Comparison of ENCODE assay signal across 16 mouse cellular contexts in genomic region chr8:106055038-106055437, GRCm38 (mm10). TPM values are rescaled to one million over a fixed set of nuclear protein-coding genes. Genes with fewer than 3 reads are reported as not detected.
DNase-seq lines count a peak whose midpoint lies in the region; ATAC-seq and TF ChIP-seq lines count a peak whose summit lies in the region.
"Had no signal": no experiment of that assay in that cellular context is flagged by ENCODE, and none has a peak within 500 bp of the region (broad histone marks: within the 10 kb centered on the region; RNA-seq: fewer than 3 reads in every experiment).

No protein-coding gene starts in this region.

- no peak overlapping the region for H3K9ac ChIP-seq in heart, postnatal 0 days (replicated peaks; ENCODE audit: low read depth, low read length)
- H3K9ac ChIP-seq in forebrain, embryonic 13.5 days: no peak overlapping the region
- H3K9ac ChIP-seq: forebrain, postnatal 0 days; midbrain, embryonic 12.5 days had no signal

- ATAC-seq in heart, postnatal 0 days (ENCODE audit: insufficient read depth, low read depth): no peak
- no peak for ATAC-seq in forebrain, embryonic 13.5 days
- ATAC-seq: forebrain, postnatal 0 days had no signal

- H3K9me3 ChIP-seq in heart, postnatal 0 days (replicated peaks; ENCODE audit: control insufficient read depth, low read length): no peaks in the 10 kb centered on the region
- H3K9me3 ChIP-seq in forebrain, embryonic 13.5 days (replicated peaks): no peaks in the 10 kb centered on the region
- H3K9me3 ChIP-seq: G1E; midbrain, embryonic 12.5 days had no signal

- no peak for TF ChIP-seq POLR2A in testis, adult 2 months (IDR thresholded peaks at IDR 0.05; ENCODE audit: control insufficient read depth, low read depth, low read length)

- no peaks in the 10 kb centered on the region for H3K4me1 ChIP-seq in heart, postnatal 0 days (ENCODE audit: control insufficient read depth, insufficient read depth)
- H3K4me1 ChIP-seq in testis, adult 2 months (ENCODE audit: control insufficient read depth, insufficient read depth, low read length): peaks cover 10% of the 10 kb centered on the region
- H3K4me1 ChIP-seq in forebrain, embryonic 13.5 days: peaks cover 8% of the 10 kb centered on the region

- H3K27me3 ChIP-seq in heart, postnatal 0 days (ENCODE audit: control insufficient read depth, insufficient read depth, low read length): no peaks in the 10 kb centered on the region
- no peaks in the 10 kb centered on the region for H3K27me3 ChIP-seq in testis, adult 2 months (ENCODE audit: control insufficient read depth, insufficient read depth, low read length)
- H3K27me3 ChIP-seq in forebrain, embryonic 13.5 days: no peaks in the 10 kb centered on the region
- H3K27me3 ChIP-seq: midbrain, embryonic 12.5 days had no signal

- H3K4me2 ChIP-seq in heart, postnatal 0 days (ENCODE audit: low read depth, low read length): no peak overlapping the region; the same call in 1 of the 2 replicates
- H3K4me2 ChIP-seq in forebrain, embryonic 13.5 days: no peak overlapping the region
- H3K4me2 ChIP-seq: midbrain, embryonic 12.5 days had no signal

- TF ChIP-seq CTCF in heart, postnatal 0 days (IDR thresholded peaks at IDR 0.05; ENCODE audit: low read depth): no peak
- no peak for TF ChIP-seq CTCF in testis, adult 2 months (IDR thresholded peaks at IDR 0.05; ENCODE audit: control insufficient read depth, insufficient read depth, insufficient replicate concordance, low read depth, low read length)

- WGBS in heart, postnatal 0 days: 55% methylated on average over 3 of the region's 3 CpGs
- WGBS in forebrain, embryonic 13.5 days: 52% methylated on average over 3 of the region's 3 CpGs

- DNase-seq in heart, postnatal 0 days (ENCODE audit: low spot score): no peak
- no peak for DNase-seq in heart, adult 9 months (ENCODE audit: low spot score in 2 of 2)
- DNase-seq in testis, postnatal 10 days (ENCODE audit: low spot score): no peak
- DNase-seq in kidney, postnatal 36 days: peak; percentile 83 to 84
- peak; percentile 63 for DNase-seq in thymus, postnatal 4 days
- no peak for DNase-seq in heart, postnatal 36 days
- DNase-seq: adrenal gland, postnatal 14 days; forebrain, postnatal 0 days; heart, postnatal 14 days; lung, adult 18-20 months had no signal

- H3K27ac ChIP-seq in heart, postnatal 0 days (ENCODE audit: low read depth): peak overlapping the region; percentile 55; the same call in 1 of the 2 replicates
- H3K27ac ChIP-seq in testis, adult 2 months (ENCODE audit: control insufficient read depth, insufficient read depth, low read depth, low read length): 0 out of 2 replicates have a peak overlapping the region, but pooled peaks have one; percentile 6
- H3K27ac ChIP-seq in forebrain, embryonic 13.5 days: no peak overlapping the region
- H3K27ac ChIP-seq: midbrain, embryonic 12.5 days had no signal

- no peak overlapping the region for H3K4me3 ChIP-seq in heart, postnatal 0 days (ENCODE audit: low read depth, low read length)
- H3K4me3 ChIP-seq in testis, adult 2 months (ENCODE audit: control insufficient read depth, low read depth, low read length): no peak overlapping the region
- H3K4me3 ChIP-seq in forebrain, embryonic 13.5 days: no peak overlapping the region
- H3K4me3 ChIP-seq: midbrain, embryonic 12.5 days had no signal

- peaks cover 26% of the 10 kb centered on the region for H3K36me3 ChIP-seq in heart, postnatal 0 days (replicated peaks; ENCODE audit: control insufficient read depth, insufficient read depth, low read length)
- H3K36me3 ChIP-seq in testis, adult 2 months (ENCODE audit: control insufficient read depth, insufficient read depth, low read length): no peaks in the 10 kb centered on the region; the same call in 1 of the 2 replicates
- peaks cover 38% of the 10 kb centered on the region for H3K36me3 ChIP-seq in forebrain, embryonic 13.5 days (ENCODE audit: poor library complexity, severe bottlenecking)

- TF ChIP-seq EP300 in heart, postnatal 0 days (IDR thresholded peaks at IDR 0.05; ENCODE audit: low read depth): no peak

- intact Hi-C loops in heart, postnatal 36 days (cut with DNase I): no loop called here

RNA-seq across cellular contexts. Expression of gene Nfatc3, which starts 3.6 kb away (rescaled TPM):
- total RNA-seq in heart, postnatal 0 days (2014; rRNA removed; ENCODE audit: low replicate concordance): 26.6 and 28.3 TPM in 2 replicates
- 2.0 and 2.4 TPM in 2 replicates for polyA plus RNA-seq in heart, postnatal 0 days (2015; fragmentation: Nextera tagmentation; extraction: Ambion mirVana)
- 9.0 and 11.9 TPM in 2 replicates for polyA plus RNA-seq in testis, adult 2 months (2012; rRNA removed)
- polyA plus RNA-seq in forebrain, embryonic 13.5 days (2015; fragmentation: Nextera tagmentation; extraction: Ambion mirVana): 5.2 TPM in 2 replicates
- total RNA-seq in heart, postnatal 36 days (2021): 10 to 100 TPM; 20.1 to 20.7 TPM

RNA-seq across cellular contexts. Expression of gene Ddx28, which starts 43.4 kb away (rescaled TPM):
- total RNA-seq in heart, postnatal 0 days (2014; rRNA removed; ENCODE audit: low replicate concordance): 25.8 and 35.4 TPM in 2 replicates
- polyA plus RNA-seq in heart, postnatal 0 days (2015; fragmentation: Nextera tagmentation; extraction: Ambion mirVana): 10.9 TPM in 2 replicates
- 4.4 and 4.9 TPM in 2 replicates for polyA plus RNA-seq in testis, adult 2 months (2012; rRNA removed)
- 19.7 and 20.1 TPM in 2 replicates for polyA plus RNA-seq in forebrain, embryonic 13.5 days (2015; fragmentation: Nextera tagmentation; extraction: Ambion mirVana)
- 10 to 100 TPM; 10.5 to 11.8 TPM for total RNA-seq in heart, postnatal 36 days (2021)

RNA-seq across cellular contexts. Expression of gene Dpep2nb, which starts 49.3 kb away (rescaled TPM):
- total RNA-seq in heart, postnatal 0 days (2014; rRNA removed; ENCODE audit: low replicate concordance): not detected in 2 replicates
- polyA plus RNA-seq in heart, postnatal 0 days (2015; fragmentation: Nextera tagmentation; extraction: Ambion mirVana): 0.20 and 0.21 TPM in 2 replicates
- polyA plus RNA-seq in testis, adult 2 months (2012; rRNA removed): 3.0 and 4.1 TPM in 2 replicates
- polyA plus RNA-seq in forebrain, embryonic 13.5 days (2015; fragmentation: Nextera tagmentation; extraction: Ambion mirVana): not detected in 2 replicates
- total RNA-seq in heart, postnatal 36 days (2021): not detected
- total RNA-seq: adrenal gland, postnatal 14 days; forebrain, postnatal 0 days; heart, postnatal 14 days; left cerebral cortex, adult 18-20 months; neutrophil, adult 5-6 weeks had no signal
- polyA plus RNA-seq: forebrain, postnatal 0 days; G1E had no signal

Comparison
In these comparisons a context has a peak if more than half of its experiments do, and no peak if none do; other contexts are left out.
1. DNase-seq: peak in kidney, postnatal 36 days (2 of 2) and thymus, postnatal 4 days (single experiment); none in heart, postnatal 0 days (single experiment), heart, adult 9 months (0 of 2), testis, postnatal 10 days (single experiment) and heart, postnatal 36 days (0 of 2).